Mouse (Mus musculus): ENCODE data around the gene Myom1. TPM values are rescaled to one million over a fixed set of nuclear protein-coding genes. Genes with fewer than 3 reads are reported as not detected.

Myom1 gene
- polyA plus RNA-seq, 1 experiment from 2014 or later: 1.3 TPM

DNA sequence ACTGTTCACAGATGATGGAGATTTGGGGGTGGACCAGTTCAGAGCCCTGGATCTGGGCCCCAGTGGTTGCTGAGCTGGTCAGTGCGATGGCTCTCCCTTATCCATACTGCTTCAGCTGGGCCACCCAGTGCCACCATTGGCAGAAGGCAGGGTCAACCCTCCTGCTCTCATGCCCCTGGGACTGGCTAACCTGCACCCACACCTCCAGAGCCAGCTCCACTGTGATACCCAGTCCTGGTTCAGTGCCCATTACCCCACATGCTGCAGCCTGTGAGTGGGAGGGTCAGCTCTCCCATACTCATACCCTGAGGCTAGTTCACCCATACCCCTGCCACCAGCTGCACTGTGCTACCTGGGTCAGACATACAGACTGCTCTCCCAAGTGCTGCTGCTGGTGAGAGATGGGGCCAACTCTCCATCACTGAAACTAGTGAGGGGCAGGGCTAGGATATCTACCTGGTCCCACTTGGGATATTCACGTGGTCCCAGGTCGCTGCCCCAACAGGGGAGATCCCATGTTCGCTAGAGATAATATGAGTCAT, 15.1 kb downstream of the Myom1 start:
- Histone ChIP-seq H3K4me3 (replicated peaks; ENCODE audit: low read depth, low read length) (no peak overlapping the region), H3K4me1 (ENCODE audit: control insufficient read depth, insufficient read depth, low read length) (no peaks in the 10 kb centered on the region), H3K9ac (replicated peaks; ENCODE audit: low read length) (no peak overlapping the region), H3K27me3 (ENCODE audit: control insufficient read depth, insufficient read depth, low read length) (no peaks in the 10 kb centered on the region), H3K27ac (replicated peaks; ENCODE audit: low read depth, low read length) (no peak overlapping the region), H3K36me3 (ENCODE audit: control insufficient read depth, insufficient read depth, low read length) (no peaks in the 10 kb centered on the region), H3K9me3 (ENCODE audit: control insufficient read depth, low read length) (no peaks in the 10 kb centered on the region), H3K4me2 (ENCODE audit: low read length) (no peak overlapping the region)
- no peak; the same call in 1 of the 2 replicates for ATAC-seq (ENCODE audit: low FRiP score, low TSS enrichment)
- DNase-seq: no peak
- WGBS: 93% methylated on average over 4 of the region's 4 CpGs

- no peaks in the 10 kb centered on the region for H3K36me3 ChIP-seq (ENCODE audit: control insufficient read depth, insufficient read depth, low read length)
- H3K4me1 ChIP-seq (ENCODE audit: control insufficient read depth, insufficient read depth, low read length): no peaks in the 10 kb centered on the region
- H3K27me3 ChIP-seq (ENCODE audit: control insufficient read depth, insufficient read depth, low read length): no peaks in the 10 kb centered on the region
- ATAC-seq (ENCODE audit: low FRiP score, low TSS enrichment) (no peak), DNase-seq (no peak)
- H3K4me3 ChIP-seq (replicated peaks; ENCODE audit: low read depth, low read length): no peak overlapping the region
- H3K4me2 ChIP-seq (ENCODE audit: low read length): no peak overlapping the region
- H3K9me3 ChIP-seq (ENCODE audit: control insufficient read depth, low read length): no peaks in the 10 kb centered on the region
- H3K9ac ChIP-seq (replicated peaks; ENCODE audit: low read length): no peak overlapping the region
- 97% methylated on average over 3 of the region's 3 CpGs for WGBS
- H3K27ac ChIP-seq (replicated peaks; ENCODE audit: low read depth, low read length): no peak overlapping the region
These were observed 15.7 kb downstream of the Myom1 start for GRCm38 (mm10) chr17:71018151-71018550.

DNA sequence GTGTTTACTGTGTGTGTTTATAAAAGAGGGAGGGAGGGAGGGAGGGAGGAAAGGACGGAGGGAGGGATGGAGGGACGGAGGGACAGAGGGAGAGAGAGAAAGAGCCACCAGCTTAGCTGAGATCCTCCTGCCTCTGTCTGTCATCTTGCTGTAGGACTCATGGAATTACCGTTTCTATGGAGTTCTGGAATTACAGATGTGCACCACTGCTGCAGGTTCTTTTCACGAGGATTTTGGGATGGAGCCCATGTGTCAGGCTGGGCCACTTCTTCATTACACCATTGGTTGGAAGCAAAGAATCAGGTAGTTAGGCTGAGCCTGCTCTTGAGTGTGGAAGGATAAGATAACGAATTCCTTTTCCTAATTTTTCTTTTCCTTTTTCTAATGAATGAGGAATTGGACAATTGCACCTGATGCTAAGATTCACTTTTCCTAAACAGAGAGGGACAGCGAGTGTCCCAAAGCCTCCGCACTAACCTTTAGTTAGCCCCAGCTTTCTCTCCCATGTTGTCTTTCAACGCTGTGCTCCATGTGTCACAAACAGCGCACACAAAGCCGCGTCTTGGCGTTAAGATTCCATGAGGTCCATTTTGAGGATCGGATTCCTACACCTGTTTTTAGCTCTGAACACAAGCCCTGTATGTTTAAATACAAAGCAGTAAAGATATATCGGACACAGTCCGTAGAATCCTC, 16.3 kb downstream of the Myom1 start:
- Histone ChIP-seq H3K27me3 (ENCODE audit: control insufficient read depth, insufficient read depth, low read length) (no peaks in the 10 kb centered on the region), H3K9ac (replicated peaks; ENCODE audit: low read length) (no peak overlapping the region), H3K4me1 (ENCODE audit: control insufficient read depth, insufficient read depth, low read length) (no peaks in the 10 kb centered on the region), H3K27ac (replicated peaks; ENCODE audit: low read depth, low read length) (no peak overlapping the region), H3K4me2 (ENCODE audit: low read length) (no peak overlapping the region), H3K9me3 (ENCODE audit: control insufficient read depth, low read length) (no peaks in the 10 kb centered on the region), H3K36me3 (ENCODE audit: control insufficient read depth, insufficient read depth, low read length) (no peaks in the 10 kb centered on the region), H3K4me3 (replicated peaks; ENCODE audit: low read depth, low read length) (no peak overlapping the region)
- ATAC-seq (ENCODE audit: low FRiP score, low TSS enrichment): no peak
- no peak for DNase-seq
- 82% methylated on average over 15 of the region's 15 CpGs for WGBS

DNA sequence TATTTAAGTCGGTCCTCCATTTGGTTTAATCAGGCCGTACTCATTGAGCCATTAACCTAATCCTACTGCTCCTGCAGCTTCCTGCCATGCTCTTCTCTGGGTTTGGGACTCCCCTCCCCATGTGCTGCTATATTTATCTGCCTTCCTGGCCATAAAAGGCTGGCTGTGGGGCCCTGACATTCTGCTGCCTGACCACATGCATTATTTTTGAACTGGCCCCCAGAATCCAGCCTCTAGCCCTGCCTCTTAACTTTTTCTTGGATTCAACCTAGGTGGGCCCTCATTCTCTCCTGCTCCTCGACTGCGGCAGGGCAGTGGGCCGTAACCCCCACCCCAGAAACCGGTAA, 16.8 kb downstream of the Myom1 start:
- no peaks in the 10 kb centered on the region for H3K4me1 ChIP-seq (ENCODE audit: control insufficient read depth, insufficient read depth, low read length)
- no peak overlapping the region for H3K4me3 ChIP-seq (replicated peaks; ENCODE audit: low read depth, low read length)
- H3K36me3 ChIP-seq (ENCODE audit: control insufficient read depth, insufficient read depth, low read length): no peaks in the 10 kb centered on the region
- ATAC-seq (ENCODE audit: low FRiP score, low TSS enrichment): no peak
- H3K27ac ChIP-seq (replicated peaks; ENCODE audit: low read depth, low read length): no peak overlapping the region
- DNase-seq: no peak
- H3K9me3 ChIP-seq (ENCODE audit: control insufficient read depth, low read length): no peaks in the 10 kb centered on the region
- no peak overlapping the region for H3K4me2 ChIP-seq (ENCODE audit: low read length)
- no peaks in the 10 kb centered on the region for H3K27me3 ChIP-seq (ENCODE audit: control insufficient read depth, insufficient read depth, low read length)
- no peak overlapping the region for H3K9ac ChIP-seq (replicated peaks; ENCODE audit: low read length)
- 22% methylated on average over 6 of the region's 6 CpGs for WGBS

GRCm38 (mm10) chr17:71019860-71020259, 17.4 kb downstream of the Myom1 start:
- no peaks in the 10 kb centered on the region for H3K9me3 ChIP-seq (ENCODE audit: control insufficient read depth, low read length)
- no peak overlapping the region for H3K27ac ChIP-seq (replicated peaks; ENCODE audit: low read depth, low read length)
- DNase-seq (no peak), ATAC-seq (ENCODE audit: low FRiP score, low TSS enrichment) (no peak)
- H3K4me1 ChIP-seq (ENCODE audit: control insufficient read depth, insufficient read depth, low read length): no peaks in the 10 kb centered on the region
- H3K4me2 ChIP-seq (ENCODE audit: low read length): no peak overlapping the region
- no peak overlapping the region for H3K4me3 ChIP-seq (replicated peaks; ENCODE audit: low read depth, low read length)
- WGBS: 62% methylated on average over 9 of the region's 9 CpGs
- H3K9ac ChIP-seq (replicated peaks; ENCODE audit: low read length): no peak overlapping the region
- H3K27me3 ChIP-seq (ENCODE audit: control insufficient read depth, insufficient read depth, low read length): no peaks in the 10 kb centered on the region
- H3K36me3 ChIP-seq (ENCODE audit: control insufficient read depth, insufficient read depth, low read length): no peaks in the 10 kb centered on the region

DNA sequence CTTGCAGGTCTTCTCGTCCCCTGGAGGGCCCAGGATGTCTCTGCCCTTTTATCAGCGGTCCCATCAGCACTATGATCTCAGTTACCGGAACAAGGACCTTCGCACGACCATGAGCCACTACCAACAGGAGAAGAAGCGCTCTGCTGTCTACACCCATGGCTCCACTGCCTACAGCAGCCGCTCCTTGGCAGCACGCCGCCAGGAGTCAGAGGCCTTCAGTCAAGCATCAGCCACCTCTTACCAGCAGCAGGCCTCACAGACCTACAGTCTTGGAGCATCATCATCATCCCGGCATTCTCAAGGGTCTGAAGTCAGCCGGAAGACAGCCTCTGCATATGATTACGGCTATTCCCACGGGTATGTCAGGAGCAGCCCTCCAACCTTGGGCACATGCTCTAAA, 20.4 kb downstream of the Myom1 start:
- DNase-seq (no peak), ATAC-seq (ENCODE audit: low FRiP score, low TSS enrichment) (no peak)
- Histone ChIP-seq H3K9ac (replicated peaks; ENCODE audit: low read length) (no peak overlapping the region), H3K36me3 (ENCODE audit: control insufficient read depth, insufficient read depth, low read length) (no peaks in the 10 kb centered on the region), H3K9me3 (ENCODE audit: control insufficient read depth, low read length) (no peaks in the 10 kb centered on the region), H3K4me1 (ENCODE audit: control insufficient read depth, insufficient read depth, low read length) (no peaks in the 10 kb centered on the region), H3K27me3 (ENCODE audit: control insufficient read depth, insufficient read depth, low read length) (no peaks in the 10 kb centered on the region), H3K27ac (replicated peaks; ENCODE audit: low read depth, low read length) (no peak overlapping the region), H3K4me2 (ENCODE audit: low read length) (no peak overlapping the region), H3K4me3 (replicated peaks; ENCODE audit: low read depth, low read length) (no peak overlapping the region)
- WGBS: 91% methylated on average over 13 of the region's 13 CpGs

DNA sequence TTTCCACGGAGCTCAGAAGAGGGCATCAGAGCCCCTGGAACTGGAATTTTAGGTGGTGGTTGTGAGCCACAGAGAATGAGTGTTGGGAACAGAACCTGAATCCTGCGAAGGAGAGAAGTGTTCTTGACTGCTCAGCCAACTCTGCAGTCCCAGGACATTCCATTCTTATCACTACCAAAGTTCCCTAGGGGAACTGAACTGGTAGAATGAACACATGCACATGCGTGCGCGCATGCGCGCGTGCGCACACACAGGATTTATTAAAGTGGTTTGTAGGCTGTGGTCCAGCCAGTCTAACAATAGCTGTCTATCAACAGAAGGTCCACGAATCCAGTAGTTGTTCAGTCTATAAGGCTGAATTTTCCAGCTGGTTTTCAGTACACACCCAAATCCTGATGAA, 21.6 kb downstream of the Myom1 start:
- H3K27me3 ChIP-seq (ENCODE audit: control insufficient read depth, insufficient read depth, low read length): no peaks in the 10 kb centered on the region
- DNase-seq (no peak), ATAC-seq (ENCODE audit: low FRiP score, low TSS enrichment) (no peak)
- H3K9me3 ChIP-seq (ENCODE audit: control insufficient read depth, low read length): no peaks in the 10 kb centered on the region
- 94% methylated on average over 10 of the region's 10 CpGs for WGBS
- H3K36me3 ChIP-seq (ENCODE audit: control insufficient read depth, insufficient read depth, low read length): no peaks in the 10 kb centered on the region
- no peak overlapping the region for H3K4me3 ChIP-seq (replicated peaks; ENCODE audit: low read depth, low read length)
- H3K4me1 ChIP-seq (ENCODE audit: control insufficient read depth, insufficient read depth, low read length): no peaks in the 10 kb centered on the region
- H3K4me2 ChIP-seq (ENCODE audit: low read length): no peak overlapping the region
- H3K9ac ChIP-seq (replicated peaks; ENCODE audit: low read length): no peak overlapping the region
- H3K27ac ChIP-seq (replicated peaks; ENCODE audit: low read depth, low read length): no peak overlapping the region

GRCm38 (mm10) chr17:71025922-71026321, 23.5 kb downstream of the Myom1 start:
- H3K27me3 ChIP-seq (ENCODE audit: control insufficient read depth, insufficient read depth, low read length): no peaks in the 10 kb centered on the region
- H3K4me2 ChIP-seq (ENCODE audit: low read length): no peak overlapping the region
- ATAC-seq (ENCODE audit: low FRiP score, low TSS enrichment) (no peak), DNase-seq (no peak)
- H3K4me3 ChIP-seq (replicated peaks; ENCODE audit: low read depth, low read length): no peak overlapping the region
- H3K4me1 ChIP-seq (ENCODE audit: control insufficient read depth, insufficient read depth, low read length): no peaks in the 10 kb centered on the region
- no peak overlapping the region for H3K27ac ChIP-seq (replicated peaks; ENCODE audit: low read depth, low read length)
- H3K9me3 ChIP-seq (ENCODE audit: control insufficient read depth, low read length): no peaks in the 10 kb centered on the region
- WGBS: 77% methylated on average over 8 of the region's 8 CpGs
- H3K36me3 ChIP-seq (ENCODE audit: control insufficient read depth, insufficient read depth, low read length): no peaks in the 10 kb centered on the region
- H3K9ac ChIP-seq (replicated peaks; ENCODE audit: low read length): no peak overlapping the region

DNA sequence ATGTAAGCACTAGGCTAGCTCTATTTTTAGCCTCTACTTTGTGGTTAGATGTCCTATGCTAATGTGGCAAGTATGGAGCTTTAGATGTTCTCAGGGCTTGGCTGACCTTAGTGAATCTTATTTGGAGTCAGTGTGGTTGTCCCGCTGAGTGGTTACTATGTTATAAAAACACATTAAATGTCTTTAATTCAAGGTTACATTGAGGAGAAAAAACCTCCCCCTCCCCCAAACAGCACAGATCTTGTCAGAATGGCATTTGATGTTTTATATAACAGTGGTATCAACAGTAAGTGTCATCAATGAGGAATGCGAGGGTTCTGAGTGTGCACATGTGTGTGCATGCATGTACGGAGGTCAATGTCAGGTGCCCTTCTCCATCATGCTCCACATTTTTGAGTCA, 24.8 kb downstream of the Myom1 start:
- H3K9me3 ChIP-seq (ENCODE audit: control insufficient read depth, low read length): no peaks in the 10 kb centered on the region
- ATAC-seq (ENCODE audit: low FRiP score, low TSS enrichment): no peak
- DNase-seq: no peak
- no peaks in the 10 kb centered on the region for H3K4me1 ChIP-seq (ENCODE audit: control insufficient read depth, insufficient read depth, low read length)
- no peaks in the 10 kb centered on the region for H3K27me3 ChIP-seq (ENCODE audit: control insufficient read depth, insufficient read depth, low read length)
- H3K4me3 ChIP-seq (replicated peaks; ENCODE audit: low read depth, low read length): no peak overlapping the region
- no peak overlapping the region for H3K9ac ChIP-seq (replicated peaks; ENCODE audit: low read length)
- no peak overlapping the region for H3K4me2 ChIP-seq (ENCODE audit: low read length)
- no peak overlapping the region for H3K27ac ChIP-seq (replicated peaks; ENCODE audit: low read depth, low read length)
- WGBS: 94% methylated on average over 3 of the region's 3 CpGs
- H3K36me3 ChIP-seq (ENCODE audit: control insufficient read depth, insufficient read depth, low read length): no peaks in the 10 kb centered on the region
